Mouse (Mus musculus): ENCODE measurements at regions not wholly inside any gene's neighbourhood (a gene's known extent, or its start where the extent isn't known, plus 50 kb on each side); places are given as distances from the start of the nearest gene placed in this dataset.

DNA sequence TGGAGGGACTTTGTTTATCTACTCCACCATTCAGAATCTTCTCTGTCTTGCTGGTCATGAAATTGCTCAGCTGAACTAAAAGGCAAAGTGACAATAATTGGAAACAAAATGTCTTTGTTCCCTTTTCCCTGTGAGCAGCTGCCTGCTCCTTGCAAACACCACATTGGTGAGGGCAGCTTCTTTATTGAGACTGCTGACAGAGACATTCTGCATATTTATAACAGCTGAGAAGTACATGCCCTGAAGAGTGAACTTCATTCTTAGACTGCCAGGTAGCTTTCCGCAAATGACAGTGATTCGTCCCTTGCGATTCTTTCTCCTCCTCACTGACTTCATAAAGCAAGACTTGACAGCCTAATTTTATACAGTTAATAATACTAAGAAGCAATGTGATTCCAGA, 237.0 kb downstream of the Cps1 start:
- Histone ChIP-seq H3K9me3 (ENCODE audit: control insufficient read depth, insufficient read depth, low read depth, low read length) (no peaks in the 10 kb centered on the region), H3K4me3 (ENCODE audit: insufficient read depth in 1 of 2, low read depth in 1 of 2, low read length in 2 of 2, poor library complexity in 1 of 2, severe bottlenecking in 1 of 2) (no peak overlapping the region), H3K27ac (ENCODE audit: insufficient read depth, low read depth, low read length, poor library complexity, severe bottlenecking) (no peak overlapping the region), H3K36me3 (ENCODE audit: control insufficient read depth, insufficient read depth, low read length, poor library complexity, severe bottlenecking) (no peaks in the 10 kb centered on the region), H3K9ac (ENCODE audit: insufficient read depth, low read depth, low read length, poor library complexity, severe bottlenecking) (no peak overlapping the region), H3K4me1 (ENCODE audit: control insufficient read depth in 2 of 2, insufficient read depth in 2 of 2, low read length in 2 of 2, poor library complexity in 1 of 2) (no peaks in the 10 kb centered on the region)
- TF ChIP-seq ZC3H11A (IDR thresholded peaks at IDR 0.05; ENCODE audit: borderline replicate concordance, low read depth, low read length) (no peak), HCFC1 (IDR thresholded peaks at IDR 0.05; ENCODE audit: borderline replicate concordance, insufficient read depth, low read length) (no peak), MAFK (IDR thresholded peaks at IDR 0.05; ENCODE audit: insufficient read depth, low read depth, low read length) (no peak), ZNF384 (IDR thresholded peaks at IDR 0.05; ENCODE audit: low read depth, low read length) (no peak), CHD2 (IDR thresholded peaks at IDR 0.05; ENCODE audit: low read depth, low read length) (no peak)
- in situ Hi-C loops (cut with MboI; ENCODE audit: low sequenced_read_pairs in 2 of 2, unreplicated experiment in 2 of 2): no loop called here
- DNase-seq (ENCODE audit: low read depth, low spot score): no peak

DNA sequence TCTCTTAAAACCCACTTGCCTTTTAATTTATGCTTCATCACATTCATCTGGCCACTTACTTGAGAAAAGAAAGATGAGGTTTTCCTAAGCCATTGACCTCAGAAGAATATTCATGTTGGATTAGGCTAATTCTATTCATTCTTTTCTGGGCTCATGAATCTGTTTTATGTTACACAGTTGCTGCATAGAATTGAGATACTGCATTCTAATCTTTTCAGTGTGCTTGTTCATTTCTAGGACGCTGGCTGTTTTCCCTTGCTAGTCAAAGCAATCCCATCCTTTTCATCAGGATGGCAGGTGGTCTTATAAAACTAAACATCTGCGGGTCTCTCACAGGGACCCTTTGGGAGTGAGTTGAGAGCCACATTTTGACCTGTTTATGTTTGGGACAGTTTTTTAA, 243.2 kb downstream of the Cps1 start:
- H3K4me3 ChIP-seq (ENCODE audit: insufficient read depth in 1 of 2, low read depth in 1 of 2, low read length in 2 of 2, poor library complexity in 1 of 2, severe bottlenecking in 1 of 2): no peak overlapping the region
- H3K36me3 ChIP-seq (ENCODE audit: control insufficient read depth, insufficient read depth, low read length, poor library complexity, severe bottlenecking): no peaks in the 10 kb centered on the region
- no peak for TF ChIP-seq HCFC1 (IDR thresholded peaks at IDR 0.05; ENCODE audit: borderline replicate concordance, insufficient read depth, low read length)
- TF ChIP-seq CHD2 (IDR thresholded peaks at IDR 0.05; ENCODE audit: low read depth, low read length): no peak
- no peak for TF ChIP-seq ZNF384 (IDR thresholded peaks at IDR 0.05; ENCODE audit: low read depth, low read length)
- no peak for TF ChIP-seq ZC3H11A (IDR thresholded peaks at IDR 0.05; ENCODE audit: borderline replicate concordance, low read depth, low read length)
- no peak for TF ChIP-seq MAFK (IDR thresholded peaks at IDR 0.05; ENCODE audit: insufficient read depth, low read depth, low read length)
- no peak overlapping the region for H3K27ac ChIP-seq (ENCODE audit: insufficient read depth, low read depth, low read length, poor library complexity, severe bottlenecking)
- no peak for DNase-seq (ENCODE audit: low read depth, low spot score)
- H3K9ac ChIP-seq (ENCODE audit: insufficient read depth, low read depth, low read length, poor library complexity, severe bottlenecking): no peak overlapping the region
- no peaks in the 10 kb centered on the region for H3K4me1 ChIP-seq (ENCODE audit: control insufficient read depth in 2 of 2, insufficient read depth in 2 of 2, low read length in 2 of 2, poor library complexity in 1 of 2)
- no peaks in the 10 kb centered on the region for H3K9me3 ChIP-seq (ENCODE audit: control insufficient read depth, insufficient read depth, low read depth, low read length)
- in situ Hi-C loops (cut with MboI; ENCODE audit: low sequenced_read_pairs in 2 of 2, unreplicated experiment in 2 of 2): no loop called here

DNA sequence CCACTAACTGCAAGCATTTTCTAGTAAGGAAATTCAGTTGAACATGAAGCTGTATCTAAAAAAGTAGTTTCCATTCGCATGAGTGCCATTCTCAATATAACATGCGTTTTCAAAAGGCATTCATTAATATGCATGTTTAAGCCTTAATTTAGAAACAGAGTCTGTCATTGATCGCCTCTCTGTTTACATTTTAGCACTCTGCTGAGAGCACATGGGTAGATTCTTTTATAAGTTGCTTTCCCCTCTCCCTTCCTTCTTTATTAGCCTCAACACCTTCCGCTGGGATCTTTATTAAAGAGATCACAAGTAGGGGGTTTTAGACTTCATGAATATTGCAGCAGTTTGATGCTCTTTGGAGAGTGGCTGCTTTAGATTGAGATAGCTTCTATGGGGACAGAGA, 243.7 kb downstream of the Cps1 start:
- no peak overlapping the region for H3K9ac ChIP-seq (ENCODE audit: insufficient read depth, low read depth, low read length, poor library complexity, severe bottlenecking)
- no peaks in the 10 kb centered on the region for H3K36me3 ChIP-seq (ENCODE audit: control insufficient read depth, insufficient read depth, low read length, poor library complexity, severe bottlenecking)
- H3K27ac ChIP-seq (ENCODE audit: insufficient read depth, low read depth, low read length, poor library complexity, severe bottlenecking): no peak overlapping the region
- H3K4me3 ChIP-seq (ENCODE audit: insufficient read depth in 1 of 2, low read depth in 1 of 2, low read length in 2 of 2, poor library complexity in 1 of 2, severe bottlenecking in 1 of 2): no peak overlapping the region
- in situ Hi-C loops (cut with MboI; ENCODE audit: low sequenced_read_pairs in 2 of 2, unreplicated experiment in 2 of 2): no loop called here
- no peaks in the 10 kb centered on the region for H3K9me3 ChIP-seq (ENCODE audit: control insufficient read depth, insufficient read depth, low read depth, low read length)
- TF ChIP-seq ZC3H11A (IDR thresholded peaks at IDR 0.05; ENCODE audit: borderline replicate concordance, low read depth, low read length): no peak
- no peak for TF ChIP-seq MAFK (IDR thresholded peaks at IDR 0.05; ENCODE audit: insufficient read depth, low read depth, low read length)
- no peak for TF ChIP-seq HCFC1 (IDR thresholded peaks at IDR 0.05; ENCODE audit: borderline replicate concordance, insufficient read depth, low read length)
- no peak for TF ChIP-seq ZNF384 (IDR thresholded peaks at IDR 0.05; ENCODE audit: low read depth, low read length)
- no peak for TF ChIP-seq CHD2 (IDR thresholded peaks at IDR 0.05; ENCODE audit: low read depth, low read length)
- H3K4me1 ChIP-seq (ENCODE audit: control insufficient read depth in 2 of 2, insufficient read depth in 2 of 2, low read length in 2 of 2, poor library complexity in 1 of 2): no peaks in the 10 kb centered on the region
- DNase-seq (ENCODE audit: low read depth, low spot score): no peak

DNA sequence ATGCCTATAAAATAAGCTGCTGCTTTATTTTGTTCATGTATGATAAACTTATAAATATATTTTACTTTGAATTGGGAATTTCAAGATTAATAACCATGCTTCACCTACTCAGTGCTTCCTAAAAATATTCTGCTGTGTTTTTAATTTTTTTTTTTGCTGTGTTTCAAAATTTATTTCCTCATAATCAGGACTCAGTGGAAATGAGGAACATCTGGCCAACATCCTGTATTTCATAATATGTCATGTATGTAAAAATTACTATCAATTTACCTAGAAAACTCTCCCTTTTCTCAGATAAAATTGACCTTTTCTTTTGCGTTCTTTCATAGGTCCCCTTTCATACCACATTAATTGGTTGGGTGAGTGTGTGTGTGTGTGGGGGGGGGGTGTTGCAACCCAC, 259.5 kb downstream of the Cps1 start:
- no peak for TF ChIP-seq ZNF384 (IDR thresholded peaks at IDR 0.05; ENCODE audit: low read depth, low read length)
- TF ChIP-seq CHD2 (IDR thresholded peaks at IDR 0.05; ENCODE audit: low read depth, low read length): no peak
- no peak for TF ChIP-seq MAFK (IDR thresholded peaks at IDR 0.05; ENCODE audit: insufficient read depth, low read depth, low read length)
- no peak for TF ChIP-seq HCFC1 (IDR thresholded peaks at IDR 0.05; ENCODE audit: borderline replicate concordance, insufficient read depth, low read length)
- no peak for TF ChIP-seq ZC3H11A (IDR thresholded peaks at IDR 0.05; ENCODE audit: borderline replicate concordance, low read depth, low read length)
- no peak overlapping the region for H3K27ac ChIP-seq (ENCODE audit: insufficient read depth, low read depth, low read length, poor library complexity, severe bottlenecking)
- H3K4me3 ChIP-seq (ENCODE audit: insufficient read depth in 1 of 2, low read depth in 1 of 2, low read length in 2 of 2, poor library complexity in 1 of 2, severe bottlenecking in 1 of 2): no peak overlapping the region
- H3K36me3 ChIP-seq (ENCODE audit: control insufficient read depth, insufficient read depth, low read length, poor library complexity, severe bottlenecking): no peaks in the 10 kb centered on the region
- no peaks in the 10 kb centered on the region for H3K4me1 ChIP-seq (ENCODE audit: control insufficient read depth in 2 of 2, insufficient read depth in 2 of 2, low read length in 2 of 2, poor library complexity in 1 of 2)
- DNase-seq (ENCODE audit: low read depth, low spot score): no peak
- in situ Hi-C loops (cut with MboI; ENCODE audit: low sequenced_read_pairs in 2 of 2, unreplicated experiment in 2 of 2): no loop called here
- H3K9ac ChIP-seq (ENCODE audit: insufficient read depth, low read depth, low read length, poor library complexity, severe bottlenecking): no peak overlapping the region
- no peaks in the 10 kb centered on the region for H3K9me3 ChIP-seq (ENCODE audit: control insufficient read depth, insufficient read depth, low read depth, low read length)

DNA sequence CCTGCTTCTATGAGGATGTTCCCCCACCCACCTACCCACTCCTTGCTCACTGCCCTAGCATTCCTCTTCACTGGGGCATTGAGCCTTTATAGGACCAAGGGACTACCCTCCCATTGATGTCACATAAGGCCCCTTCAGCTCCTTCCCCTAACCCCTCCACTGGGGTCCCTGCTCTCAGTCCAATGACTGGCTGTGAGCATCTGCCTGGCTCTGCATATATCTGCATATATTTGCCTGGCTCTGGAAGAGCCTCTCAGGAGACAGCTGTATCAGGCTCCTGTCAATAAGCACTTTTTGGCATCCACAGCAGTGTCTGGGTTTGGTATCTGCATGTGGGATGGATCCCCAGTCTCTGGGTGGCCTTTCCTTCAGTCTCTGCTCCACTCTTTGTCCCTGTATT, 262.6 kb downstream of the Cps1 start:
- TF ChIP-seq ZNF384 (IDR thresholded peaks at IDR 0.05; ENCODE audit: low read depth, low read length) (no peak), MAFK (IDR thresholded peaks at IDR 0.05; ENCODE audit: insufficient read depth, low read depth, low read length) (no peak), ZC3H11A (IDR thresholded peaks at IDR 0.05; ENCODE audit: borderline replicate concordance, low read depth, low read length) (no peak), CHD2 (IDR thresholded peaks at IDR 0.05; ENCODE audit: low read depth, low read length) (no peak), HCFC1 (IDR thresholded peaks at IDR 0.05; ENCODE audit: borderline replicate concordance, insufficient read depth, low read length) (no peak)
- no peak overlapping the region for H3K4me3 ChIP-seq (ENCODE audit: insufficient read depth in 1 of 2, low read depth in 1 of 2, low read length in 2 of 2, poor library complexity in 1 of 2, severe bottlenecking in 1 of 2)
- H3K36me3 ChIP-seq (ENCODE audit: control insufficient read depth, insufficient read depth, low read length, poor library complexity, severe bottlenecking): no peaks in the 10 kb centered on the region
- H3K4me1 ChIP-seq (ENCODE audit: control insufficient read depth in 2 of 2, insufficient read depth in 2 of 2, low read length in 2 of 2, poor library complexity in 1 of 2): no peaks in the 10 kb centered on the region
- H3K9me3 ChIP-seq (ENCODE audit: control insufficient read depth, insufficient read depth, low read depth, low read length): no peaks in the 10 kb centered on the region
- H3K9ac ChIP-seq (ENCODE audit: insufficient read depth, low read depth, low read length, poor library complexity, severe bottlenecking): no peak overlapping the region
- in situ Hi-C loops (cut with MboI; ENCODE audit: low sequenced_read_pairs in 2 of 2, unreplicated experiment in 2 of 2): no loop called here
- H3K27ac ChIP-seq (ENCODE audit: insufficient read depth, low read depth, low read length, poor library complexity, severe bottlenecking): no peak overlapping the region
- DNase-seq (ENCODE audit: low read depth, low spot score): no peak
